Mouse (Mus musculus): ENCODE data around the gene Gabbr2.

Gabbr2 gene

GRCm38 (mm10) chr4:46716361-46716760 lies 275.3 kb downstream of the Gabbr2 start:
- no peak for DNase-seq (ENCODE audit: low spot score in 2 of 2)

- DNase-seq (ENCODE audit: low spot score in 2 of 2) = no peak
Measured at GRCm38 (mm10) chr4:46710523-46710922, 281.1 kb downstream of the Gabbr2 start.

- DNase-seq (ENCODE audit: low spot score in 2 of 2) = no peak
Measured at GRCm38 (mm10) chr4:46710018-46710417, 281.7 kb downstream of the Gabbr2 start.

GRCm38 (mm10) chr4:46709492-46709891 lies 282.2 kb downstream of the Gabbr2 start:
- no peak for DNase-seq (ENCODE audit: low spot score in 2 of 2)

GRCm38 (mm10) chr4:46705739-46706138 lies 285.9 kb downstream of the Gabbr2 start:
- no peak for DNase-seq (ENCODE audit: low spot score in 2 of 2)

- no peak for DNase-seq (ENCODE audit: low spot score in 2 of 2)
Measured at GRCm38 (mm10) chr4:46703146-46703545, 288.5 kb downstream of the Gabbr2 start.

GRCm38 (mm10) chr4:46700223-46700651 lies 291.4 kb downstream of the Gabbr2 start:
- DNase-seq (ENCODE audit: low spot score in 2 of 2) = no peak

- no peak for DNase-seq (ENCODE audit: low spot score in 2 of 2)
Measured at GRCm38 (mm10) chr4:46696467-46696866, 295.2 kb downstream of the Gabbr2 start.

- no peak for DNase-seq (ENCODE audit: low spot score in 2 of 2)
Measured at GRCm38 (mm10) chr4:46690565-46690964, 301.1 kb downstream of the Gabbr2 start.

GRCm38 (mm10) chr4:46690023-46690420 lies 301.7 kb downstream of the Gabbr2 start:
- no peak for DNase-seq (ENCODE audit: low spot score in 2 of 2)

GRCm38 (mm10) chr4:46689397-46690022 lies 302.2 kb downstream of the Gabbr2 start:
- DNase-seq (ENCODE audit: low spot score in 2 of 2) = peak in 1 of 2 experiments; percentile 58

GRCm38 (mm10) chr4:46688213-46688832 lies 303.4 kb downstream of the Gabbr2 start:
- DNase-seq (ENCODE audit: low spot score in 2 of 2) = no peak

- DNase-seq (ENCODE audit: low spot score in 2 of 2) = peak; percentile 83 to 88
Measured at GRCm38 (mm10) chr4:46684160-46684559, 307.5 kb downstream of the Gabbr2 start.

- no peak for DNase-seq (ENCODE audit: low spot score in 2 of 2)
Measured at GRCm38 (mm10) chr4:46676646-46677045, 315.0 kb downstream of the Gabbr2 start.

GRCm38 (mm10) chr4:46675992-46676391 lies 315.7 kb downstream of the Gabbr2 start:
- DNase-seq (ENCODE audit: low spot score in 2 of 2) = no peak

GRCm38 (mm10) chr4:46675272-46675785 lies 316.3 kb downstream of the Gabbr2 start:
- DNase-seq (ENCODE audit: low spot score in 2 of 2) = no peak

GRCm38 (mm10) chr4:46668620-46669019 lies 323.1 kb downstream of the Gabbr2 start:
- no peak for DNase-seq (ENCODE audit: low spot score in 2 of 2)

- no peak for DNase-seq (ENCODE audit: low spot score in 2 of 2)
Measured at GRCm38 (mm10) chr4:46666420-46666819, 325.3 kb downstream of the Gabbr2 start.

- DNase-seq (ENCODE audit: low spot score in 2 of 2) = no peak
Measured at GRCm38 (mm10) chr4:46665371-46665774, 326.3 kb downstream of the Gabbr2 start.

- DNase-seq (ENCODE audit: low spot score in 2 of 2) = peak; percentile 26 to 42
Measured at GRCm38 (mm10) chr4:46664123-46665009, 327.3 kb downstream of the Gabbr2 start.

- no peak for DNase-seq (ENCODE audit: low spot score in 2 of 2)
Measured at GRCm38 (mm10) chr4:46661433-46661832, 330.2 kb downstream of the Gabbr2 start.

- no peak for DNase-seq (ENCODE audit: low spot score in 2 of 2)
Measured at GRCm38 (mm10) chr4:46658946-46659345, 332.7 kb downstream of the Gabbr2 start.

All from right cerebral cortex, postnatal 36 days (tissue).